Mouse (Mus musculus): Measurements from ENCODE around the gene Kalrn.

Kalrn gene

DNA sequence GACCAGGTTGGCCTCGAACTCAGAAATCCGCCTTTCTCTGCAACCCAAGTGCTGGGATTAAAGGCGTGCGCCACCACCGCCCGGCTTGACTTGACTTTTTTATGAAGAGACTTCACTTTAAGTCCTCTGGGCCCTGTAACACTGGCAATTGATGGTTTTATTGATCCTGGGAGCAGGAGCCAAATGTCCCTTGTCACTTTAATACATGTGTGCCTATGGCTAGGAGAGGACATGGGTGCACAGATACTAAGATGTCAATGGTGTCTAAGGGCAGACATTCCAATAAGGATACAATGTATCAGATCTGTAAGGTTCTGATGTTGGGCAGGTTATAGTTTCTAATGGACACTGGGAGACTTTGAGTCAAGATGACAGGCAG lies 637.9 kb downstream of the Kalrn start:
- no peak for DNase-seq (ENCODE audit: low spot score)

DNA sequence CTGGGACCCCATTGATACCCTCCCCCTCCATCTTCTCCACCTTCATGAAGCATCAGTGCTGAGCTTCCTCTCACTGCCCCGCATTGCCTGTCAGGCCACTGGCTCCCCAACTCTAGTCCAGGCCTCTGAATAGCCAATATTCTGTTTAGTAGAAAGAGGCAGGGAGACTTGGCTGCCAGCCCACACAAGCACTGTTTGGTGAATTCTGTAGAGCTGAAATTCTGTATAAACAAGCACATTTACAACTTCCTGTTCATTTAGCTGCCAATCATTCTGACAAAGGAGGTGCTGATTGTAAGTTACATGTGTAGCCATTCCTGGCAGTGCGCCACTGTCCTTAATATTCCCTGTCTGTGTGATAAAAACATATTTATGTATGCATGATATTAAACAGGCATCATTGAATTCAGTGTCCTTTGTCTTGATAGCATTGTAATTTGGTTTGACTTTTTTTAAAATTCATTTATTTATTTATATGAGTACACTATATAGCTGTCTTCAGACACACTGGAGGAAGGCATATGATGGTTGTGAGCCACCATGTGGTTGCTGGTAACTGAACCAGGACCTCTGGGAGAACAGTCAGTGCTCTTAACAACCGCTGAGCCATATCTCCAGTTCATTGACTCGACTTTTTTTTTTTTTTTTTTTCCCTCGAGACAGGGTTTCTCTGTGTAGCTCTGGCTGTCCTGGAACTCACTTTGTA lies 638.5 kb downstream of the Kalrn start:
- DNase-seq (ENCODE audit: low spot score): peak; percentile 57

DNA sequence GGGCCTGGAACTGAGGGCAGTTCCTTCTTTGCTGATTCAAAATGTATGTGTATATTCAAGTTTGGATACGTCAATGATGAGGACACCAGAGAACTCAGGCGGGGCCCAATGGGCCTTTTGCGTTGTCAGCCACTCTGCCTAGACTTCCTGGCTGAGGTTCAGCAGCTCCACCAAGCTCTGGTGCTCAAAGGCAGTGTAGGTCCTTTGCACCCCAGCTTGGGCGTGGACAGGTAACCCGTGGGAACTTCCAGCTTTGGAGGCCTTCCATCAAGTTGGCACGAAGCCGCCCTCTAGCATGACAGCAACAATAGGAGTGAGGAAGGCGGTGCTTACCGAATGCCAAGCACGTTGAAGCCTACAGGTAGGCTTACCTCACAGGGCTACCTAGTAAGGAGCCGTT lies 639.9 kb downstream of the Kalrn start:
- no peak for DNase-seq (ENCODE audit: low spot score)

DNA sequence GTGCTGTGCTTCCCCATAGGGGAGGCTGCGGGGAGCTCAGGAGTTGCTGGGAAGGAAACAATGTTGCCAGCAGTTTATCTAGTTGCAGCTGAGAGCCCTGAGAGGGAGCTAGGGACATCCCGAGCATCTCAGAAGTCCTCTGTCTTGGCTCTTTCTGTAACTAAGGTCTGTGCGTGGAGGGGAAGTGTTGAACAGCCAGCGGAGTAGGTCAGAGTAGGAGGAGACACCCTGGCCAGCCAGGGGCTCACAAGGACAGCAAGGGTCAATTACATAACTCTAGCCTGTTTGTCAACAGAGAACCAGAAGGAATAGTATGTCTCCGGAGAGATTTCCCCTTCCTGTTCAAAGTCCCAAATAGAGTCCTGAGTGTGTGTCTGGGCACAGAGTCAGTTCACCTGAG lies 641.2 kb downstream of the Kalrn start:
- no peak for DNase-seq (ENCODE audit: low spot score)

DNA sequence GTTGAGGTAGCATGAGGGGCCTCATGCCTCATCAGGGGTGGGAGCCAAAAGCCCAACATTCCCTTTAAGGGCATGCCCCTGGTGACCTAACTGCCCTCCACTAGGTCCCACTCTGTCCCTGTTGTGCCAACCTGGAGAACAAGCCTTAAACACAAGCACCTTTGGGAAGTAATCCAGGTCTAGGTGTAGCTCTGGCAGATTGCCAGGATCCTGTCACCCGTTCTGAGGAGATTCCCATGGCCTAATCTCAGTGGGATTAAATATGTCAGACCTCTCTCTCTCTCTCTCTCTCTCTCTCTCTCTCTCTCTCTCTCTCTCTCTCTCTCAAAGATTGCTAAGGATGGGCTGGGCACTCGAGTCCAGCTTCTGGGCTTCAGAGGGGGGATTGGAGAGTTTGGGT lies 641.6 kb downstream of the Kalrn start:
- no peak for DNase-seq (ENCODE audit: low spot score)

DNA sequence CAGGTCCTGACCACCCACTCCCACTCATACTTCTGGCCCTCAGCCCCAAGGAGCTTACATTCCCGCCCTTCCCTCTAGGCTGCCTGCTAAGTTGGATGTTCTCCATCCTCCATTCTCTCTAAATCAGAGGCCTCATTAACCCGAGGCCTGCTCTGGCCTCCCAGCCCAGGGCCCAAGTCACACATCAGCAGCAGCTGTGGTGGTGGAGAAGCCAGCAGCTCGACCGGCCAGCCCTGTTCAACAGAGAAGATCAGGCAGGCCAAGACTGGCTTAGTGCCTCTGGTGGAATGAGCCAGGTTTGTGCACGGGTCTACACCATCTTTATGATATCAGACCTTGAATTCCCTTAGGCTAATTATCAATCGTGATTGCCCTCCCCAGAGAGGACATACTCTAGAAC lies 642.5 kb downstream of the Kalrn start:
- DNase-seq (ENCODE audit: low spot score): no peak

DNA sequence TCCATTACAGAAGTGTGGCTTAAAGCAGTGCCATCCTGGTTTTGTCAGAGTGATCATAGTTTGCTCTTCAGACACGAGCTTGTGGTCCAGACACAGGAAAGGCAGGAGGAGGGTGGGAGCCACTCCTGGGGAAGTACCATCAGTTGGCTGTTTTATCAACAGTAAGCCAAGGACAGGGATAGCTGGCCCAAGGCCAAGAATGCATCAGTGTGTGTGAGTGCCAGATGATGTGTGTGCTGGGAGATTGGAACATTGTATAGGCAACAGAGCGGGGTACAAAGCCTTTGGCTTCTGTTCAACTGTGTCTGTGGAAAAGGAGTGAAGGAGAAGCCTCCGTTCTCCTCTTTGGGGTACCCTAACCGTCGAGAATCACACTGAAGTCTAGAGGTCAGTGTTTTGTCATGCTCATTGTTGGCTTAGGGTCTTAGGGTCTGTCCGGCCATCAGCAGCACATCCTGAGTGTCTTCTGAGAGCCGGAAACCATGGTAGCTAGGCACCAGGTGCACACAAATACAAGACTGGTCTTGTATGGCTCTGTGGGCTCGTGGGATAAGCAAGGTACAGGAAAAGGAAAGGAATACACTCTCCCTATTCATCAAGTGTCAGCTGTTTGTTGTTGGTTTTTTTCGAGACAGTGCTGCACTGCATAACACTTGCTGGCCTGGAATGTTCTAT lies 644.4 kb downstream of the Kalrn start:
- peak; percentile 68 for DNase-seq (ENCODE audit: low spot score)

DNA sequence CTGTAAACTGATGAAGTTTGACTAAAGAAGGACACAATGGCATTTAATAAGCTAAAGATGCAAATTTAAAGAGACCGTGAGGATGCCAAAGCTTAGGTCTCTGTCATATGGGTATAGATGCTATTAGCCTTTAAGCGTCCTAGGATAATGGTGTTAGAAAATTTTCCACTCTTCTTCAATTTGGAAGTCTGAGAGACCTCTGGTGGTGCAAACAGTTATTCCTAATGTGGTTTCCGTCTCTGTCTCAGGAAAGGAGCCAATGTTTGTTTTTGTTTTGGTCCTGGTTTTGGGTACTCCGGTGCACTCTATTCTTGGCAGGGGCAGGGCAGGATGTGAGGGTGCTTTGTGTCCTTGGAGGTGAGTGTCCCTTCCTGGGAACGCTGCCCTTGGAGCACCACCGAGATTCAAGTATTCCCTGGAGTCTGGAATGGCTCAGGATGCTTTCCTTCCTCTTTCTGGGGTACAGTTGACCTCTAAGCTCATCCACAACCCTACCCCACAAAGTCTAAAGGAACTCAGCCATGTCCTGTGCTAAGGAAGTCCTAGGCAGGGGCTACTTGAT lies 646.0 kb downstream of the Kalrn start:
- DNase-seq (ENCODE audit: low spot score): no peak

DNA sequence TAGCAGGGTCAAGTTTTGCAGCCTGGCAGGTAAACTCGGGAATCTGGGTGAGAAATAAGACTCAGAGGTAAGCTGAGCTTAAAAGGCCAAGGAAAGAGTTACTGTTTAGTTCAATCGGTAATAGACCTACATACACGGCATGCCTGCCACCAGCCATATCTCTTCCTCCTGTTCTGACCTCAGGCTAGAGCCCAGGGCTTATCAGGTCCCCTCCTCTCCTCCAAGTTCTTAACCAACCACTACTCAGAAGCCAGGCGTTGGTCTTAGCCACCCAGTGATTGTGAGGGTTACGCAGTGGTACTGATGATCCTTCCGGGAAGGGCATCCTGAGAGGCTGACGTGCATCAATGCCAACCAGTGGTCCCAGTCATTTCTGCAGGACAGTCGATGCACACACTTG lies 649.6 kb downstream of the Kalrn start:
- no peak for DNase-seq (ENCODE audit: low spot score)

DNA sequence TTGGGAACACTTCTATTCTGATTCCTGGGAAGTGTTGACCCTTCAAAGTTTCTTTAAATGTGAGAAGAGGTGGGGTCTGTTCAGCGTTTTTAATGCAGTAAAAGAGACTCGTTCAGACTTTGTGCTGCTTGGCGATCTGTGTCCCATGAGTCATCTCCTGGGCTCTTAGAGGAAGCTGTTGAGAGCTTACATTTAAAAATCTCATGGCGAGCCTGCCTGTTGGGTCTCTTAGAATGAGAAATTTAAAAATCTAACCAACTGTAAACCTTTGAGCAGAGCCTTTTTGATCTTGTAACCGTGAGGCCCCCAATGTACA lies 650.4 kb downstream of the Kalrn start:
- DNase-seq (ENCODE audit: low spot score): no peak

DNA sequence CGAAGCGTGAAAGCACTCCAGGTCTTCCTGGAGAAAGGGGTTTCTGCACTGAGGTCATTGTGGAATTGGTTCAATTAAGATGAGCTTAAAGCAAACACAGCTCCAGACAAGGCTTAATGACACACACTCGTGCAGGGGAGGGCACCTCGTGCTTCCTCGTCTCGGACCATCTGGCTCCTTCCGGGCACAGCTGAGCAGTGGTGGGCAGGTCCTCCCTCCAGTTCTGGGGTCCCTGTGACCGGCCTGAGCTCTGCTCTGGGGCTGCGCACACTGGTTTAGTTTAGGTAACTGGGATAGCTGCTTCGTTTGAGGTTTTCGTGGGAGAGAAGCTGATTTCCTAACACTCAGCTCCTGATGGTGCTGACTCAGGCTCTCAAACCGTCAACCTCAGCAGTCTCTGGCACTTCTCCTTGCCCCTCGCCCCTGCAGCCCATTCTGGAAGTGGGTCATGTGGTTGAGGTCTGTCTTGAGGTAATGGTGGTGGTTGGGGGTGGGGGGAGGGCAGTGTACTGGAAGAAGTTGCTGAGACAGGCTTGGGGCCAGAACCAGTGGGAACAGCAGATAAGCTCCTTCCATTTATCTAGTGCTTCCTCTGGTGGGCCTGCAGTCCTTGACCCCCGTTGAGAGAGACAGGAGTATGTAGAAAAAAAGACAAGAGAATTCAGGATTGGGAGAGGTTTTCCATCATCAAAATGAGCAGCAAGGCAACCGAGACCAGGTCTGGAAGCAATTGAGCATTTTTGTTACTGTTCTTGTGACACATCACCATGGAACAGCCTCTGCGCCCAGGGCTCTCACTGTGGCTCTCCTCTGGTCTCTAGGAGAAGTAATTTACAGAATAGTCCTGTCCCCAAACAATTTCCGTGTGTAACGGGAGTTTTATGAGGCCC lies 651.0 kb downstream of the Kalrn start:
- no peak for DNase-seq (ENCODE audit: low spot score)

DNA sequence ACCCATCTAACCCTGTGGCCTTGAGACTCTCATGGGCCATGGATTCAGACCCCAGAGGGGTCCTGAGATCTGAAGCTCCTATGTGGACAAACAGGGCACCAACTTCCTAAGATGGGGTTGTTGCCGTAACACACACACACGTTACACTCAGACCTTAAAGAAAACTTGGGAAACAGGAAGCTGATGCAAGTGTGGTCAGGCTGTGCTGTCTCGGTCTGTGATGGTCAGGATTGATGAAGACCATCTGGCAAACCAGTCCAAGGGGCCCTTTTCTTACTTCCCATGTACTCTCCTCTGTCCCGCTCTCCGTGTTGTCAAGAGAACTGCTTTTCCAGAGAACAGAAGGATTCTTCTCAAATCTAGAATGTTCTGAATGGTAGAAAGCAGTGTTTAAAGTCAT lies 651.8 kb downstream of the Kalrn start:
- DNase-seq (ENCODE audit: low spot score): no peak
